Mouse (Mus musculus): Measurements from ENCODE around the gene Gdpgp1.

GRCm38 (mm10) chr7:80221179-80221750, 11.4 kb upstream of the Gdpgp1 start:
- TF ChIP-seq POLR2A (IDR thresholded peaks at IDR 0.05; ENCODE audit: low read depth, low read length) = no peak
- no peak for TF ChIP-seq CTCF (IDR thresholded peaks at IDR 0.05; ENCODE audit: extremely low read depth, insufficient read depth, insufficient read length, insufficient replicate concordance)
